In the genomic region with DNA sequence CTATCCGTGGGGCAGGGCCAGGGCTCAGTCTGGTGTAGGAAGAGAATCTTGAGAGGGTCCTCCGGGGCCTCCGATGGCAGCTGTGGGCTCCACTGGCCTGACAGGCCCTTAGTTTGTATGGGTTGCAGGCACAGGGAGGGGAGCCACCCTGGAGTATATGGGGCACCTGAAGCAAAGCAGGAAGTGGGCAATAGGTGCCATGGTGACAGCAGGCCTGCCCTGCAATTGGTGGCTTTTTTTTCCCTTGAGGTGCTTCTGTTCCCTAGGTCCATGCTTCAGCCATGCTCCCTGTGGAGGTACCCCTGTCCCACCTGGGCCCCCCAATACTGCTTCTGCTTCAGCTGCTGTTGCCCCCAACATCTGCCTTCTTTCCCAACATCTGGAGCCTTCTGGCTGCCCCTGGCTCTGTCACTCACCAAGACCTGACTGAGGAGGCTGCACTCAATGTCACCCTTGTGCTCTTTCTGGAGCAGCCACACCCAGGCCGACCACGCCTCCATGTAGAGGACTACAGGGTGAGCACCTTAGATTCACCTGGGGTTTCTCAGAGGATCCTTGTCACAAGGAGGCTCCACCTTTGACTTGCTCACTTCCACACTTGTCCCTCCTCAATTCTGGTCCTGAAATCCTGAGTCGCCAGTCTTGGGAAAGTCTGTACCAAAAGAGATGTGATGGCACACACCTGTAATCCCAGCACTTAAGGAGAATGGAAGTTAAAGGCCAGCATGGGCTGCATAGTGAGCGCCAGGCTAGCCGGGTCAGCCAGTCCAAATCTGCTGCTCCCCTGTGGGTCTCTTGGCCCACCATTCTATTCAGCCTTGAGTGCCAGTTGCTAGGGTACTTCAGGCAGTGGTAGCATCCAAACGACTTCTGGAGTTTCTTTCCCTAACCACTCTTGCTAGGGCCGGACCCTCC, we compare ENCODE assay signal across 8 mouse cellular contexts. TPM values are rescaled to one million over a fixed set of nuclear protein-coding genes. Genes with fewer than 3 reads are reported as not detected.
DNase-seq lines count a peak whose midpoint lies in the region; ATAC-seq and TF ChIP-seq lines count a peak whose summit lies in the region.
"Had no signal": no experiment of that assay in that cellular context is flagged by ENCODE, and none has a peak within 500 bp of the region (broad histone marks: within the 10 kb centered on the region; RNA-seq: fewer than 3 reads in every experiment).

No protein-coding gene starts in this region.

- H3K9ac ChIP-seq in heart, embryonic 14.5 days (ENCODE audit: low read length) = peak overlapping the region; percentile 53

- intact Hi-C loops in heart, postnatal 25 days (cut with DNase I) = no loop called here

- no peak for TF ChIP-seq CTCF in G1E (IDR thresholded peaks at IDR 0.05; ENCODE audit: low read depth, low read length)

- no peak for ATAC-seq in heart, embryonic 14.5 days (ENCODE audit: insufficient number of reproducible peaks, insufficient read depth, low FRiP score, low read depth)
- no peak for ATAC-seq in G1E (ENCODE audit: extremely low read depth, insufficient number of reproducible peaks, low FRiP score, poor library complexity, severe bottlenecking)
- ATAC-seq in megakaryocyte-erythroid progenitor cell, adult 5-6 weeks (replicated peaks; ENCODE audit: low FRiP score, low TSS enrichment, poor library complexity, severe bottlenecking) = no peak
- ATAC-seq in monocyte, adult 5-6 weeks (replicated peaks; ENCODE audit: insufficient number of reproducible peaks, low FRiP score, low TSS enrichment, poor library complexity, severe bottlenecking) = no peak

- H3K4me1 ChIP-seq in heart, embryonic 14.5 days (ENCODE audit: control insufficient read depth in 2 of 2, insufficient read depth in 2 of 2, low read length in 2 of 2) = peaks cover 15 to 18% of the 10 kb centered on the region in 2 experiments
- H3K4me1 ChIP-seq in G1E (ENCODE audit: insufficient read depth, low read depth, low read length) = peaks cover 94% of the 10 kb centered on the region
- H3K4me1 ChIP-seq in limb, embryonic 10.5 days = peaks cover 10% of the 10 kb centered on the region

- WGBS in heart, embryonic 14.5 days = 75% methylated on average over 10 of the region's 10 CpGs
- 80% methylated on average over 10 of the region's 10 CpGs for WGBS in limb, embryonic 10.5 days

- DNase-seq in heart, postnatal 25 days (ENCODE audit: low spot score) = no peak
- peak; percentile 36 for DNase-seq in CD4-positive, CD25-positive, alpha-beta regulatory T cell, adult 2 months (ENCODE audit: low read depth, low spot score)
- DNase-seq in G1E (ENCODE audit: low spot score) = no peak
- DNase-seq in limb, embryonic 10.5 days (ENCODE audit: low spot score) = peak; percentile 33
- DNase-seq: thymus, postnatal 25 days had no signal

- H3K9me3 ChIP-seq in heart, embryonic 14.5 days (ENCODE audit: control insufficient read depth, low read length) = no peaks in the 10 kb centered on the region
- H3K9me3 ChIP-seq in G1E (replicated peaks) = no peaks in the 10 kb centered on the region
- no peaks in the 10 kb centered on the region for H3K9me3 ChIP-seq in limb, embryonic 10.5 days (replicated peaks)

- no peak overlapping the region for H3K4me3 ChIP-seq in heart, embryonic 14.5 days (ENCODE audit: control insufficient read depth in 1 of 2, insufficient read depth in 1 of 2, low read depth in 1 of 2, low read length in 2 of 2)
- peak overlapping the region; percentile 14; the same call in 1 of the 2 replicates for H3K4me3 ChIP-seq in G1E (ENCODE audit: low read depth, low read length)
- H3K4me3 ChIP-seq in limb, embryonic 10.5 days = no peak overlapping the region

- H3K27ac ChIP-seq in heart, embryonic 14.5 days (replicated peaks in 1 of 2; ENCODE audit: control insufficient read depth in 1 of 2, insufficient read depth in 1 of 2, low read depth in 2 of 2, low read length in 2 of 2) = 0 out of 4 replicates have a peak overlapping the region, but pooled peaks of 1 of the 2 experiments have one; percentile 10
- no peak overlapping the region for H3K27ac ChIP-seq in limb, embryonic 10.5 days

- H3K36me3 ChIP-seq in heart, embryonic 14.5 days (ENCODE audit: control insufficient read depth, insufficient read depth, low read length) = peaks cover 40% of the 10 kb centered on the region
- H3K36me3 ChIP-seq in G1E (replicated peaks) = peaks cover 77% of the 10 kb centered on the region
- H3K36me3 ChIP-seq in limb, embryonic 10.5 days = peaks cover 64% of the 10 kb centered on the region

- H3K27me3 ChIP-seq in heart, embryonic 14.5 days (ENCODE audit: control insufficient read depth, insufficient read depth, low read length) = no peaks in the 10 kb centered on the region
- H3K27me3 ChIP-seq in G1E (ENCODE audit: insufficient read depth, low read length) = no peaks in the 10 kb centered on the region; the same call in 1 of the 2 replicates
- no peaks in the 10 kb centered on the region for H3K27me3 ChIP-seq in limb, embryonic 10.5 days (ENCODE audit: low read depth, poor library complexity, severe bottlenecking)

- H3K4me2 ChIP-seq in heart, embryonic 14.5 days (ENCODE audit: low read length) = no peak overlapping the region

RNA-seq across cellular contexts. Expression of gene Vwa7, which starts 0.7 kb away (rescaled TPM):
- polyA plus RNA-seq in heart, embryonic 14.5 days (2014; fragmentation: Nextera tagmentation; extraction: Ambion mirVana) = 0.28 and 0.42 TPM in 2 replicates
- total RNA-seq in heart, postnatal 25 days (2021) = 1 to 10 TPM; 7.3 to 7.7 TPM
- 0.53 and 0.60 TPM in 2 replicates for total RNA-seq in G1E (2014; fragmentation: Nextera tagmentation)
- total RNA-seq in G1E (2017) = 3.5 TPM in 2 replicates
- polyA plus RNA-seq in G1E (2012) = 1.5 TPM in 2 replicates
- polyA plus RNA-seq in limb, embryonic 10.5 days (2016; fragmentation: Nextera tagmentation; extraction: Ambion mirVana) = 0.15 and 0.23 TPM in 2 replicates
- total RNA-seq in megakaryocyte-erythroid progenitor cell, adult 5-6 weeks (2014; fragmentation: Nextera tagmentation) = 0.31 and 0.54 TPM in 2 replicates
- 0.15 and 0.19 TPM in 2 replicates for total RNA-seq in megakaryocyte-erythroid progenitor cell, adult 5-6 weeks (2017)
- total RNA-seq in monocyte, adult 5-6 weeks (2017) = not detected in 3 replicates

RNA-seq across cellular contexts. Expression of gene Sapcd1, which starts 10.8 kb away (rescaled TPM):
- 1.5 and 2.2 TPM in 2 replicates for polyA plus RNA-seq in heart, embryonic 14.5 days (2014; fragmentation: Nextera tagmentation; extraction: Ambion mirVana)
- total RNA-seq in heart, postnatal 25 days (2021) = not detected
- total RNA-seq in G1E (2014; fragmentation: Nextera tagmentation) = 35.3 and 35.5 TPM in 2 replicates
- total RNA-seq in G1E (2017) = 156 and 206 TPM in 2 replicates
- 90.0 and 101 TPM in 2 replicates for polyA plus RNA-seq in G1E (2012)
- 1.2 and 1.4 TPM in 2 replicates for polyA plus RNA-seq in limb, embryonic 10.5 days (2016; fragmentation: Nextera tagmentation; extraction: Ambion mirVana)
- 9.4 and 14.7 TPM in 2 replicates for total RNA-seq in megakaryocyte-erythroid progenitor cell, adult 5-6 weeks (2014; fragmentation: Nextera tagmentation)
- 4.2 TPM in 1 of 2 replicates, not detected in the other for total RNA-seq in megakaryocyte-erythroid progenitor cell, adult 5-6 weeks (2017)
- total RNA-seq in monocyte, adult 5-6 weeks (2017) = 1.2 TPM in 1 of 3 replicates, not detected in the others

RNA-seq across cellular contexts. Expression of gene Vars, which starts 16.3 kb away (rescaled TPM):
- polyA plus RNA-seq in heart, embryonic 14.5 days (2014; fragmentation: Nextera tagmentation; extraction: Ambion mirVana) = 41.7 and 42.9 TPM in 2 replicates
- 10 to 100 TPM; 25.7 to 26.9 TPM for total RNA-seq in heart, postnatal 25 days (2021)
- total RNA-seq in G1E (2014; fragmentation: Nextera tagmentation) (262 and 289 TPM in 2 replicates), G1E (2017) (99.3 and 130 TPM in 2 replicates)
- 1,339 and 1,437 TPM in 2 replicates for polyA plus RNA-seq in G1E (2012)
- polyA plus RNA-seq in limb, embryonic 10.5 days (2016; fragmentation: Nextera tagmentation; extraction: Ambion mirVana) = 222 and 267 TPM in 2 replicates
- 137 and 213 TPM in 2 replicates for total RNA-seq in megakaryocyte-erythroid progenitor cell, adult 5-6 weeks (2014; fragmentation: Nextera tagmentation)
- 226 and 342 TPM in 2 replicates for total RNA-seq in megakaryocyte-erythroid progenitor cell, adult 5-6 weeks (2017)
- 89.9 to 126 TPM (median 116 TPM) in 3 replicates for total RNA-seq in monocyte, adult 5-6 weeks (2017)

RNA-seq across cellular contexts. Expression of gene Msh5, which starts 29.5 kb away (rescaled TPM):
- polyA plus RNA-seq in heart, embryonic 14.5 days (2014; fragmentation: Nextera tagmentation; extraction: Ambion mirVana) = 2.6 and 3.5 TPM in 2 replicates
- 1 to 10 TPM in 1 of 2 experiments, under 1 TPM in 1; 0.57 to 1.3 TPM for total RNA-seq in heart, postnatal 25 days (2021)
- 41.7 and 45.5 TPM in 2 replicates for total RNA-seq in G1E (2014; fragmentation: Nextera tagmentation)
- total RNA-seq in G1E (2017) = 11.8 and 12.4 TPM in 2 replicates
- polyA plus RNA-seq in G1E (2012) = 11.3 and 11.5 TPM in 2 replicates
- polyA plus RNA-seq in limb, embryonic 10.5 days (2016; fragmentation: Nextera tagmentation; extraction: Ambion mirVana) = 5.2 and 5.4 TPM in 2 replicates
- total RNA-seq in megakaryocyte-erythroid progenitor cell, adult 5-6 weeks (2014; fragmentation: Nextera tagmentation) = 10.0 and 10.6 TPM in 2 replicates
- total RNA-seq in megakaryocyte-erythroid progenitor cell, adult 5-6 weeks (2017) = 2.4 and 3.1 TPM in 2 replicates
- 0.76 to 1.6 TPM in 2 of 3 replicates, not detected in the other for total RNA-seq in monocyte, adult 5-6 weeks (2017)

RNA-seq across cellular contexts. Expression of gene Clic1, which starts 32.7 kb away (rescaled TPM):
- 108 TPM in 2 replicates for polyA plus RNA-seq in heart, embryonic 14.5 days (2014; fragmentation: Nextera tagmentation; extraction: Ambion mirVana)
- 10 to 100 TPM; 40.0 to 46.1 TPM for total RNA-seq in heart, postnatal 25 days (2021)
- total RNA-seq in G1E (2014; fragmentation: Nextera tagmentation) = 211 and 218 TPM in 2 replicates
- total RNA-seq in G1E (2017) = 562 and 724 TPM in 2 replicates
- polyA plus RNA-seq in G1E (2012) = 233 and 258 TPM in 2 replicates
- 174 and 186 TPM in 2 replicates for polyA plus RNA-seq in limb, embryonic 10.5 days (2016; fragmentation: Nextera tagmentation; extraction: Ambion mirVana)
- total RNA-seq in megakaryocyte-erythroid progenitor cell, adult 5-6 weeks (2014; fragmentation: Nextera tagmentation) = 126 and 137 TPM in 2 replicates
- 137 and 183 TPM in 2 replicates for total RNA-seq in megakaryocyte-erythroid progenitor cell, adult 5-6 weeks (2017)
- 356 to 514 TPM (median 477 TPM) in 3 replicates for total RNA-seq in monocyte, adult 5-6 weeks (2017)

Comparison
In these comparisons a context has a peak if more than half of its experiments do, and no peak if none do; other contexts are left out.
1. DNase-seq: peak in CD4-positive, CD25-positive, alpha-beta regulatory T cell, adult 2 months (single experiment) and limb, embryonic 10.5 days (single experiment); none in heart, postnatal 25 days (single experiment) and G1E (single experiment).